Mouse (Mus musculus): ENCODE data around the gene Pld5. TPM values are rescaled to one million over a fixed set of nuclear protein-coding genes. Genes with fewer than 3 reads are reported as not detected.

Gene Pld5
- under 1 TPM; 0.22 to 0.24 TPM for total RNA-seq (2021)
- long read RNA-seq, experiment 1 = 0 reads
- long read RNA-seq, experiment 2 = 0 reads

GRCm38 (mm10) chr1:176274667-176275610 lies at the start of gene Pld5:
Gene Pld5, minus strand, starts transcription at chr1:176275312.
- peak; percentile 5 to 19 for DNase-seq
- intact Hi-C loops (cut with DNase I) = no loop called here

DNA sequence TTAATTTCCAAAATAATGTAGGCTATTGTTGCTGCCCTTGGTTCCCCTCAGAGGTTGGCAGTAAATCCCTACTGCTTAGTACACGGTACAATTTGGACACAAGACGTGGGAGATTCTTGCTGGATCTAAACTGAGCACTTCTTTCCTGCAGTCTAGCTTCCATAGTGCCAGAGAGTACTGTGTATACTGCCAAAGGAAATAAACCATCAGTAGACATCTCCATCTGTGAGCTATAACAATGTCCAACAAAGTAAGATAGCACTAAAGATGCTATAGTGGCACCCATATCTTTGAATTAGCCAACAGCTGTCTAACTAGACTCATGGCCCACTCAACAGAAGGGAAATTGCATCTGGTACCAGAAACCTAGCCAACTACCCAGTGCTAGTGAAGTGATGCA lies 40.0 kb upstream of the Pld5 start:
- intact Hi-C loops (cut with DNase I) = no loop called here
- DNase-seq = no peak

- intact Hi-C loops (cut with DNase I) = no loop called here
- no peak for DNase-seq
These were observed 35.1 kb upstream of the Pld5 start for GRCm38 (mm10) chr1:176310174-176310573.

DNA sequence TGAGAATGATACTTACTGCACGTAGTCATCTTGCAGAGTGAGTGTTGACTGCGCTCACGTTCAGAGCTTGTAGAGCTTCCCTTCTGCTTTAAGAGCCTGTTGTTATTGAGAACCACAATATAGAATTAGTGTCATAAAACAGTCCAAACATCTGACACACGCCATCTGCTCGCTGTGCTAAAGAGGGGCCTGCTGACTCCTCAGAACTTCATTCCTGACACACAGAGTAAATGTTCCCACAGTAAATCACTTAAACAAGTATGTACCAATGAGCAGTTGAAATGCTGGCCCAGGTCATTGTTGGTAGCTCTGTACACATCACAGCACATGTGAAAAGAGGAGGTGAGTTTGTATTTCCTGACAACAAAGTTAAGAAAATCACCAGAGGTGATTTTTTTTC lies 14.3 kb upstream of the Pld5 start:
- intact Hi-C loops (cut with DNase I) = no loop called here
- DNase-seq = no peak

GRCm38 (mm10) chr1:176275611-176275980 lies 484 bp upstream of the Pld5 start:
- DNase-seq = no peak
- intact Hi-C loops (cut with DNase I) = no loop called here

- DNase-seq = no peak
- intact Hi-C loops (cut with DNase I) = no loop called here
These were observed 26.4 kb downstream of the Pld5 start for GRCm38 (mm10) chr1:176248717-176249030.

DNA sequence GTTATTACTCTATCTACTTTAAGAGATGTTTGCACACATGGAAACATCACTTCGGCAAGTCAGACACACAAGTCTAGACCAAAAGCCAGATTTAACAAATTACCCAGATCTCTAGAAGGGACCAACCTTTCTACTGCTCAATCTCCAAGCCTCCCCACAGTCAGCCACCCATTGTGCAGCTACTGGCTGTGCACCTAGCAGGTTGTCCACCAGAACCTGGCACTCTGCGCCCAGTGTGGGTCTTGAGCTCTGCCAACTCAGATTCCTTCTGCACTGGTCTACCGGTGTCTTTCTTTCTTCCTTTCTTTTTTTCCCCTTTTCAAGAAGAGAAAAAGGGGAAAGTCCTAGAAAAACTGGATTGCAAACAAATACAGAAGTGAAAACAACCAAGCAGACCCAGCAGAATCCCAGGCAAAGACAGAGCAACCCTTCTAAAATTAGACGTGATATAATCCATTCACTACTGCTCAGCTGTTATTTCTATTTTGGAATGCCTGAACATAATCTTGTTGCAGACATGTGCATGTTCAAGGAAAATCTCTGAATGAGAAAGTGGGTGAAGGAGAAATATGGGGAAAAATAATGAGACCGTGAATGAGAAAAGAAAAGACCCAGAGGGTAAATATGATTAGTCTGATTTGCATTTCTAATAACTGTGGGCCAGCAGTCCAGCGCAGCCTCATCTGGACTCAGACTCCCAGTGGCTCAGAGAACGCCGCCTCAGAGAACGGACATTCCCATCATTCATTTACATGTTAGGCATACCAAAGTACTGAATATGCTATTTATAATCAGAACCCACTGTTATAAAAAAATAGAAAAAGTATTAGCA lies 27.0 kb downstream of the Pld5 start:
- peak in 1 of 2 experiments; percentile 10 for DNase-seq
- intact Hi-C loops (cut with DNase I) = no loop called here

DNA sequence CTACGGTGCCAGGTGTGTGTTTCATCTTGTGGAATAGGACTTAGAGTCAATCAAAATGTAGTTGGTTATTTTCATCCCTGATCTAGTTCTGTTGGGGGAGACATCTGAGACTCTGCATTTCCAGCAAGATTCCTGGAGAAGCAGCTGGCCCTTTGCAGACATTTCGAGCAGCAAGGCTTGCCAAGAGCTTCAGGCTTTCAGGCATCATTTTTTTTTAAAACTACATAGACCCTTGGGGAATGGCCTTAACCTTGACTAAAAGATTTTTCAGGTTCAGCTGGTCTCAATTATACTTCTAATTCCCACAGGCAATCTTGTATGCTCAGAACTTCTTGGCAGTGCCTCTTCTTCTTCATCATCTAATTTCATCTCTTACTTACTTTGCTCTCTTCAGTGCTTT lies 35.9 kb downstream of the Pld5 start:
- no peak for DNase-seq
- intact Hi-C loops (cut with DNase I) = no loop called here

DNA sequence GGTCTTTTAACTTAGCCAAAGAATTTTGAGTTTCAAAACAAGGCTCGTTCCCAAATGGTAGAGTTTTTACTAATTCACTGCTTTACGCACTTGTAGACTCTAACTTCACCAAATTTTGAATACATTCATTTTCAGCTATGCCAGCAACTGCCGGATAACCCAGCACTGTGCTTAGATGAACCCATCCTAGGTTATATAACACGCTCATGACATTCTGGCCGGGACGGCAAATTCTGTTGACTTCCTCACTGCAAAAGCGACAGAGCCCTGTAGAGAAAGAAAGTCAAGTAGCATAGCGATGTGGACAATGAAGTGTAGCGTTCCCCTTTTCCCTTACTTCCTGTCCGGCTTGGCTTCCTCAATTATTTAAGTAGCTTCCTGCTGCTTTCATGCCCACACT lies 51.3 kb downstream of the Pld5 start:
- no peak for DNase-seq
- intact Hi-C loops (cut with DNase I) = loop anchor here (1.0 to 5.0 kb wide), 2 partner anchors 286 to 474 kb away; no protein-coding TSS in a partner anchor

GRCm38 (mm10) chr1:176223196-176223595 lies 51.9 kb downstream of the Pld5 start:
- intact Hi-C loops (cut with DNase I) = loop anchor here (1.0 to 5.0 kb wide), 2 partner anchors 286 to 474 kb away; no protein-coding TSS in a partner anchor
- DNase-seq = peak; percentile 67 to 78

- no peak for DNase-seq
- intact Hi-C loops (cut with DNase I) = no loop called here
These were observed 56.9 kb downstream of the Pld5 start for GRCm38 (mm10) chr1:176218217-176218616.

DNA sequence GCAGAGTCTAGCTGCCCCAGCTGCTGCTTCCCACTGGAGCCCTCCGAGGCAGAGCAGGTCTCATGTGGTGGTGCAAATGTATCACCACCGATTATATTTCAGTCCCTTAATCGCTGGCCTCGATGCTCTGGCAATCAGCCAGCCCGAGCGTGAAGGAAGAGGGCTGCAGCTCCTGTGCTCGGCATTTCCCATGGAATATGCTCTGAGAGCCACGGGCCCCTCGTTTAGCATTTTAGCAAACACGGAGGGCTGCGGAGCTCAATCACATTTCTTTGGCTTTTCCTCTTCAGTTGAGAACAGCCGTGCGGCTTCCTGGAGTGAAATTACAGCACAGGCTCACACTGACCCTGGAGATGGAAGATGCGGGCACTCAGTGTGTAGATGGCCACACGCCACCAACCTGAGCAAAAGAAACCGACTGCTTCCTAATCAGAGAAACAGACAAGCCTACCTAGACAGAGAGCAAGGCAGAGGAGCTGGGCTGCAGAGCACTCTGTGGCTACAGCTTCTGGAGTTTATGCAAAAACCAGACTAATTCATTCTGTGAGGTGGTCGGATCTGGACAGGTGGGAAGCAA lies 61.4 kb downstream of the Pld5 start:
- DNase-seq = peak; percentile 6 to 17
- intact Hi-C loops (cut with DNase I) = no loop called here

DNA sequence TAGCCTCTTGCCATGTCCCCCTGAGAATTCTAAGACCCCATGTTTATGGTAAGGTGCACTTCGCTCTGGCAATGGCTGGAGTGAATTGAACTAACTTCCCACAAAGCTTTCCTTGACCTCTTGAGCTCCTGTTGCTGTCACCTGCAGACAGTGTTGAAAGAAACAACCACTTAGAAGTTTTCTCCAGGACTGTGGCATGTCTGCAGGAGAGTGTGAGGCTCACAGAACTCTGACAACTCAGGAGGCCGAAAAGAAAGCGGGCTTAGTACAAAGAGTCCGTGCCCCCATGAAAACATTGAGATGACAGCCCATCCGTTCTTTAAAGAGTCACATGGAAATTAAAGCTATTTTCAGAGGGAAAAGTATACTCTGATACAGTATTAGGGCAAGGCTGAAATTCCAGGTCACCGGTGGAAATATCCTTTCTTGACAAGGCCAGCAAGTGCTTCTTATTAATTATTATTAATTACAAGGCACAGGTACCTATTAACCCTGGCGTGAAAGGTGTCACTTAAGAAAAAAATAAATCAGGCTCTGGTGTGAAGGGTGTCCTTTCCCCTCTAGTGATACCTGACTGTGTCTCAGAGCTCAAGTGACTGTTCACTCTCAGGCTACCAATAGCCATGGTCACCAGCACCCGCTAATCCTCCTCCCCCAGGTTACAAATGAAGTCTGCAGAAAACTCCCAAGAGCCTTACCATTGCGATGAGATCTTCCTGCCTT lies 62.0 kb downstream of the Pld5 start:
- intact Hi-C loops (cut with DNase I) = no loop called here
- DNase-seq = no peak

DNA sequence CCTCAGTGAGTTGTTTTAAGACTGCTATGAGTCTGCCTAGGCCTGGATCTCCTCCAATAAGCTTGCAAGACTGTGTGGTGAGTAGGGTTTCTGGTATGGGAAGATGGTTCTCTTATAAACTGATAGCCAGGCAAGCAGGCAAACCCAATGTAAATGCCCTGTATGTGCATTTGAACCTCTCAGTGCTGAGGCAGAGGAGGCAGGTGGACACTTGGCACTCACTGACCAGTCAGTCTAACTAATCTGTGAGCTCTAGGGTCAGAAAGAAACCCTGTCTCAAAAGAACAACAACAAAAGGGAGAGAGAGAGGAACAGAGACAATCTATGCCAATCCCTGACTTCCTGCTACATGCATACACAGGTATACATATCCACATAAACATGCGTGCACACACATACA lies 64.3 kb downstream of the Pld5 start:
- intact Hi-C loops (cut with DNase I) = no loop called here
- no peak for DNase-seq

GRCm38 (mm10) chr1:176208014-176208413 lies 67.1 kb downstream of the Pld5 start:
- intact Hi-C loops (cut with DNase I) = no loop called here

DNA sequence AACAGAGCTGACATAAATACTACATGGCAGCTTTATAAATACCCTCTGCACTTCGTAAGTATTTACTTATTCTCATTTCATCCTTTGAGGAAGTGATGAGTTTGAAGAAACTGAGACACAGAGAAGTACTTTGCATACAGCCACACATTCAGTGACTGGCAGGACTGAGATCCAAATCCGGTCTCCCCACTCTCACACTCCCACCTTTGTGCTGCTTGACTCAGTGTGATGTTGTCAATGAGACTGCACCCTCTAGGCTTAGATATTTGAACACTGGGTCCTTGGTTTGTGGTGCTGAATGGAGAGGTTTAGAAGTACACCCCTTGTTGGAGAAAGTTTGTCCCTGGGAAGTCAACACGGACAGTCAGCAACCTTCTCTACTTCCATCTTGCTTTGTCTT lies 72.8 kb downstream of the Pld5 start:
- intact Hi-C loops (cut with DNase I) = no loop called here
- DNase-seq = no peak

More at GRCm38 (mm10) chr1:176208014-176208413, 67.1 kb downstream of the Pld5 start:
- no peak for DNase-seq

DNA sequence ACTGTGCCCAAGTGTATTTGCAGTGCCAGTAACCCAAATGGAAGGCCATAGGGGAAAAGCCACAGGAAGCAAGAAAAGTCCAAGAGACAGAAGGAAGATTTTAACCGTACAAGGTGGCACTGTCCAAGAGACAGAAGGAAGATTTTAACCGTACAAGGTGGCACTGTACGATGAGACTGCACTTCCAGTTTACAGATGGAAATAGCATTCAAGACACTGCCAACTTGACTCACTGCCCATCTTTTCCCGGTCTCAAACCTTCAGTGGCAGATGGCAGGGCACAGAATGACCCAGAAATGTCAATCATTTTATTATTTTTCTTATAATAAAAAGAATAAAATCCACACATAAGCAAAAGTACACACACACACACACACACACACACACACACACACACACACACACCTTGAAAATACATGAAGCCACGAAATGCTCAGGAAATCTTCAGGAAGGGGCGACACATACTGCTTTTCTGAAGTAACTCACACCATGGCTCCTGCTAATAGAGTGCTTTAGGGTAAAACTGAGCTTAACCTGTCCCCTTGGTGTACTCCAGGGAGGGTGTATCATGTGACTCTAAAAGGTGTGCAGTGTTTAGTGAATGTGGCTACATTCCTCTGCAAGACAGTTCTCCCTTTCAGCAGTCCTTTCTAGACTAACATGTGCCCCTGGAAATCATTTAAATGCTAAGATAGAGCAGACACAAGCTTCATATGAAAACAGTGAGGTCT lies 77.9 kb downstream of the Pld5 start:
- DNase-seq = peak in 1 of 2 experiments; percentile 17
- intact Hi-C loops (cut with DNase I) = no loop called here

DNA sequence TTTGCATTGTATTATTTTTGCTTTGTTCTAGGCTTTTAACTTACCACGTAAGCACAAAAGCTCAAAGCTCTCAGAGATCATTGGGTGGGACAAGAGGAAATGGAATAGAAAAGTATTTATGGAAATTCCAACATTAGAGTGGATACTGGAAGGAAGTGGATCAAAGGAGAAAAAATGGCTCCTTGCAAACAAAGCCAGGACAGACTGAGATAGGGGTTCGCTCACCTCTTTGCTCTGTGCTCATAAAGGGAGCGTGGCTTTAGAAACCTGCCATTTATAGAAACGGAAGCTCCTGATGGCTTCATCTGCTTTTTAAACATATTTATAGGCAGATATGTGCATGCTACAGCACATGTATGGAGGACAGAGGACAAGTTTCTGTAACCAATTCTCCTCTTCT lies 78.8 kb downstream of the Pld5 start:
- intact Hi-C loops (cut with DNase I) = no loop called here
- DNase-seq = no peak

- intact Hi-C loops (cut with DNase I) = no loop called here
- DNase-seq = no peak
These were observed 80.4 kb downstream of the Pld5 start for GRCm38 (mm10) chr1:176194727-176195126.

GRCm38 (mm10) chr1:176183991-176184390 lies 91.1 kb downstream of the Pld5 start:
- no peak for DNase-seq
- intact Hi-C loops (cut with DNase I) = no loop called here

Data from heart, postnatal 14 days (tissue).